Comparison of ENCODE assay signal across 31 mouse cellular contexts in genomic region chr9:97712888-97713287, GRCm38 (mm10).
"Had no signal": no experiment of that assay in that cellular context is flagged by ENCODE, and none has a peak within 500 bp of the region (broad histone marks: within the 10 kb centered on the region; RNA-seq: fewer than 3 reads in every experiment).

No protein-coding gene starts in this region.

- H3K27ac ChIP-seq: limb, embryonic 10.5 days; limb, embryonic 12.5 days; limb, embryonic 13.5 days; limb, embryonic 15.5 days; liver, embryonic 12.5 days; liver, embryonic 13.5 days; liver, embryonic 14.5 days; liver, embryonic 15.5 days; lung, embryonic 15.5 days; macrophage; midbrain, embryonic 10.5 days; midbrain, embryonic 12.5 days; midbrain, embryonic 13.5 days; midbrain, embryonic 15.5 days had no signal

- H3K4me1 ChIP-seq: limb, embryonic 10.5 days; limb, embryonic 12.5 days; limb, embryonic 13.5 days; limb, embryonic 15.5 days; liver, embryonic 12.5 days; liver, embryonic 13.5 days; liver, embryonic 15.5 days; lung, embryonic 15.5 days; megakaryocyte, embryonic 14.5 days; midbrain, embryonic 10.5 days; midbrain, embryonic 12.5 days; midbrain, embryonic 13.5 days; midbrain, embryonic 15.5 days had no signal

- H3K9me3 ChIP-seq: limb, embryonic 10.5 days; limb, embryonic 12.5 days; limb, embryonic 13.5 days; limb, embryonic 15.5 days; liver, embryonic 12.5 days; liver, embryonic 13.5 days; liver, embryonic 15.5 days; lung, embryonic 15.5 days; megakaryocyte, embryonic 14.5 days; midbrain, embryonic 10.5 days; midbrain, embryonic 12.5 days; midbrain, embryonic 13.5 days; midbrain, embryonic 15.5 days had no signal

- H3K36me3 ChIP-seq: limb, embryonic 10.5 days; limb, embryonic 12.5 days; limb, embryonic 13.5 days; limb, embryonic 15.5 days; liver, embryonic 12.5 days; liver, embryonic 13.5 days; liver, embryonic 15.5 days; lung, embryonic 15.5 days; midbrain, embryonic 10.5 days; midbrain, embryonic 12.5 days; midbrain, embryonic 13.5 days; midbrain, embryonic 15.5 days had no signal

- H3K4me2 ChIP-seq: limb, embryonic 12.5 days; limb, embryonic 13.5 days; limb, embryonic 15.5 days; liver, embryonic 11.5 days; liver, embryonic 12.5 days; liver, embryonic 13.5 days; liver, embryonic 15.5 days; lung, embryonic 14.5 days; lung, embryonic 15.5 days; midbrain, embryonic 11.5 days; midbrain, embryonic 12.5 days; midbrain, embryonic 13.5 days; midbrain, embryonic 15.5 days had no signal

- ATAC-seq: liver, embryonic 12.5 days; liver, postnatal 0 days; lung, postnatal 0 days; midbrain, embryonic 13.5 days; midbrain, embryonic 15.5 days; midbrain, embryonic 16.5 days had no signal

- H3K27me3 ChIP-seq: limb, embryonic 12.5 days; limb, embryonic 13.5 days; limb, embryonic 15.5 days; liver, embryonic 12.5 days; liver, embryonic 13.5 days; liver, embryonic 15.5 days; lung, embryonic 15.5 days; megakaryocyte, embryonic 14.5 days had no signal

- H3K4me3 ChIP-seq: limb, embryonic 10.5 days; limb, embryonic 12.5 days; limb, embryonic 13.5 days; limb, embryonic 15.5 days; liver, embryonic 12.5 days; liver, embryonic 13.5 days; liver, embryonic 15.5 days; lung, embryonic 15.5 days; megakaryocyte, embryonic 14.5 days; midbrain, embryonic 10.5 days; midbrain, embryonic 12.5 days; midbrain, embryonic 13.5 days; midbrain, embryonic 15.5 days; myocyte had no signal

- DNase-seq: left cerebral cortex, postnatal 4 days; liver; liver, embryonic 13.5 days; liver, postnatal 0 days; lung, adult 18-20 months; lung, adult 2 months; lung, embryonic 14.5 days; lung, postnatal 10 days; lung, postnatal 14 days; lung, postnatal 36 days; lung, postnatal 4 days; midbrain, embryonic 14.5 days had no signal

- H3K9ac ChIP-seq: limb, embryonic 12.5 days; limb, embryonic 13.5 days; limb, embryonic 15.5 days; liver, embryonic 12.5 days; liver, embryonic 13.5 days; liver, embryonic 14.5 days; liver, embryonic 15.5 days; liver, postnatal 0 days; lung, embryonic 14.5 days; lung, embryonic 15.5 days; midbrain, embryonic 12.5 days; midbrain, embryonic 13.5 days; midbrain, embryonic 15.5 days had no signal
